Mouse (Mus musculus) heart, postnatal 4 days (tissue): Measurements from ENCODE around the gene Tbca. TPM values are rescaled to one million over a fixed set of nuclear protein-coding genes. Genes with fewer than 3 reads are reported as not detected.

Source experiments
- DNase-seq: peaks from one replicate; pipeline ENCODE4 v3.0.0; 2021
- total RNA-seq, 2 experiments: library from RNA; stranded (reverse); gene quantifications; 2 replicates each; pipeline ENCODE4 v1.2.3; 2021

Gene Tbca
- total RNA-seq, 2 experiments from 2014 or later: 205 to 216 TPM

- DNase-seq: no peak
Measured at GRCm38 (mm10) chr13:94847870-94848269, 59.2 kb downstream of the Tbca start.

GRCm38 (mm10) chr13:94849351-94849750 lies 60.6 kb downstream of the Tbca start:
- no peak for DNase-seq

GRCm38 (mm10) chr13:94858016-94858575 lies 69.4 kb downstream of the Tbca start:
- DNase-seq: no peak

DNA sequence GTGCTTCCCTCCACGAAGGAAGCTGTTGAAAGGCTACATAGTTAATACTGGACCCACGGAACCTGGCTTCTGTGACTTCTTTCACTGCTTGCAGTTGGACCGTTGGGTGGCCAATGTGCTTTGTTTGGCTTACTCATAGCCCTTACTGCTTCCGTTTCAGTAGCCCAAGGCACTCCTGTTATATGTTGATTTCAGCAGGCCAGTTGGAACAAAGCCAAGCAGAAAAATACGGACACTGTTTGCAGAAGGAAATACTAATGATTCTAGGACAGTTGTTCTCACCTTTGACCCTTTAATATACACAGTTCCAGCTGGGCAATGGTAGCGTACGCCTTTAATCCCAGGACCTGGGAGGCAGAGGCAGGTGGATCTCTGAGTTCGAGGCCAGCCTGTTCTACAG lies 70.5 kb downstream of the Tbca start:
- DNase-seq: no peak

DNA sequence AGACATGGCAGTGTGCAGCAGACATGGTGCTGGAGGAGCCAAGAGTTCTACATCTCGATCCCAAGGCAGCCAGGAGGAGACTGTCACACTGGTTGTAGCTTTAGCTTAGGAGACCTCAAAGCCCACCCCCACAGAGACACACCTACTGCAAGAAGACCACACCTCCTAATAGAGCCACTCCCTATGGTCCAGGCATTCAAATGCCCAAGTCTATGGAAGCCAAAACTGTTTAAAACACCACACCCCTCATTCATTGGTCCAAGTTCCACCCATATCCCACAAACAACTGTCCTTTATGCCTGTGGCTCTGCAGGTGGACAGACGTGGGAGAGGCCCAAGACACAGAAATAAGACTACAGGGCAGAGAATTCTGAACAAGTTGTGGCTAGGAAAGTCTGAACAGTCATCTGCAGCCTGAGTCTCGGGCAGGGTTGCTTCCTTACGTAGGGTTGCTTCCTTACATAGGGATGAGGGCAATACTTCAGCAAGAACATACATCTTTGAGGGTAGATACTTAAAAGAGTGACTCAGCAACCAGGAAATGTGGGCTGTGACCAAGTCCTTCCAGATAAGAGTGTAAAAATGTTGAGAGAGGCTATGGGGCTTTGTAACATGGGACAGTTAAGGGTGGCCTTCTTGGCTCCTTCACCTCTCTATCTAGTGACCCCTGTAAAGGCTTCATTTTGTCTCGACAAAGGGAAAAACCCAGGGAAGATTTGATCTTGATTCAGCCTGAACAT lies 74.0 kb downstream of the Tbca start:
- no peak for DNase-seq

GRCm38 (mm10) chr13:94866906-94867305 lies 78.2 kb downstream of the Tbca start:
- no peak for DNase-seq

DNA sequence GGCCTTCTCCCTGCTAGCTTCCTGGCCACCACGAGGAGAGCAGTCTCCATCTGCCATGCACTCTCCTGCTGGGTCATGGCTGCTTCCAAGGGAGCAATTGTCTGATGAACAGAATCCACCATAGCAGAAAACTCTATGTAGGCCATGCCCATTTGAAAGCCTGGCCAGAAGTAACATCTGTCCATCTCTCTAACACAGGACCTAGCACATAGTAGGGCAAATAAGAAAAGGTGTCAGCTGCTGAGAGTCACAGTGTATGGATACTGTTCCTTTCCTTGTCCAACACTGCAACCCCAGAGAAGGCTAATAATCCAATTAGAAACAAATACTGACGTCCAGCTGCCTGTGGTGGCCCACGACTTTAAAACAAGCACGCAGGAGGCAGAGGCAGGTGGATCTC lies 79.1 kb downstream of the Tbca start:
- DNase-seq: no peak

GRCm38 (mm10) chr13:94868478-94868950 lies 79.8 kb downstream of the Tbca start:
- DNase-seq: peak; percentile 75

- DNase-seq: no peak
Measured at GRCm38 (mm10) chr13:94869541-94869940, 80.8 kb downstream of the Tbca start.

GRCm38 (mm10) chr13:94870071-94870460 lies 81.4 kb downstream of the Tbca start:
- no peak for DNase-seq

DNA sequence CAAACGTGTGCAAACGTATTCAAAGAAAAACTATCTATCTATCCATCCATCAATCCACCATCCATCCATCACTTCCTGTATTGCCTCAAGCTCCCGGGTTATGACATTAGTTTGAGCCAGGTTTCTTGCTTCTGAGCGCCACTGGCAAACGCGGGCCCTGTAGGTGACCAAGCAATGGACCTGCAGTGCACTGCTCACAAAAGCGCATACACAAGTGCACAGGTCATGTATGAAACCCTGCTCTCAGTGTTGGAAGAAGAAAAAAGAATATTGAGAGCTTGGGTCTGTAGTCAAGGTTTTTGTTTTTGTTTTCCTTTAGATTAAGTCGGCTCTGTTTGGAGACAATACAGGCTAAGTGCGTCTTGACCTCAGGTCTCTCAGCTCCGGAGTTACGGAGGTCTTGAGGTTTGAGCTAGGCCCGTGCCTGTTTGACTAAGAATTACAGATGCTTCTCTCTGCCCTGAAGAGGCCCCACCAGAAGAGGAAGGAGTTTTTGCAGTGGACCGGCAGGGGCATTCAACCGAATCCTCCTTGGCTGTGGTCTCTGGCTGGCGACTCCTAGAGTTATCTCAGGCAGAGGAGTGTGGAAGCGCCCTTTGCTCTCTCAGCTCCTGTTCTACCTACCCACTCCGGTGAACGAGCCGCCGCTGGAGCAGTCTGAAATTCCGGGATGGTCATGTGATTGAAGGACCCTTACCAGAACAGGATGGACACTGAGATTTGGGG lies 81.9 kb downstream of the Tbca start:
- no peak for DNase-seq

DNA sequence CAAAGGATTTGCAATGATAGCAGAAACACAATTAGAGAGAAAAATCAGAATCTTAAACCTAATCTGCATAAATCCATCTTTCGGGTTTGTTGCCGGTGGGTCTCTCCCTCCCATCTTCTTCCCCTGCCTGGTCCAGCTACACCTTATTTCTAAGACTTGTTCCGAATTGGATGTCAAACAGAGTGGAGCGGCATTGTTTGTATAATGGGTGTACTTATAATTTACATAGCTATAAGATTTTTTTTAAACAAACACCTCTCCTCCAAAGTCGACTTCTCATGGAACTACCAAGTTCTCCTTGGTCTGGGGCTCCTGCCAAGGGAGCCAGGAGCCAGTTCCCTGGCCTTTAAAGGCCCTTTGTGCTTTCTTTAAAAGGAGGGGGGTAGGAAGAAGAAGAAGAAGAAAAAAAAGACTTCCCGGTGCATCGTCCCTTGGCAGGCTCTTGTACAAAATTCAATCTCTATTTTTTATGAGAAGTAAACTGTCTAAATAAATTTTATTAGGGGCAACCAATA lies 83.2 kb downstream of the Tbca start:
- no peak for DNase-seq

- no peak for DNase-seq
Measured at GRCm38 (mm10) chr13:94872439-94872838, 83.7 kb downstream of the Tbca start.

DNA sequence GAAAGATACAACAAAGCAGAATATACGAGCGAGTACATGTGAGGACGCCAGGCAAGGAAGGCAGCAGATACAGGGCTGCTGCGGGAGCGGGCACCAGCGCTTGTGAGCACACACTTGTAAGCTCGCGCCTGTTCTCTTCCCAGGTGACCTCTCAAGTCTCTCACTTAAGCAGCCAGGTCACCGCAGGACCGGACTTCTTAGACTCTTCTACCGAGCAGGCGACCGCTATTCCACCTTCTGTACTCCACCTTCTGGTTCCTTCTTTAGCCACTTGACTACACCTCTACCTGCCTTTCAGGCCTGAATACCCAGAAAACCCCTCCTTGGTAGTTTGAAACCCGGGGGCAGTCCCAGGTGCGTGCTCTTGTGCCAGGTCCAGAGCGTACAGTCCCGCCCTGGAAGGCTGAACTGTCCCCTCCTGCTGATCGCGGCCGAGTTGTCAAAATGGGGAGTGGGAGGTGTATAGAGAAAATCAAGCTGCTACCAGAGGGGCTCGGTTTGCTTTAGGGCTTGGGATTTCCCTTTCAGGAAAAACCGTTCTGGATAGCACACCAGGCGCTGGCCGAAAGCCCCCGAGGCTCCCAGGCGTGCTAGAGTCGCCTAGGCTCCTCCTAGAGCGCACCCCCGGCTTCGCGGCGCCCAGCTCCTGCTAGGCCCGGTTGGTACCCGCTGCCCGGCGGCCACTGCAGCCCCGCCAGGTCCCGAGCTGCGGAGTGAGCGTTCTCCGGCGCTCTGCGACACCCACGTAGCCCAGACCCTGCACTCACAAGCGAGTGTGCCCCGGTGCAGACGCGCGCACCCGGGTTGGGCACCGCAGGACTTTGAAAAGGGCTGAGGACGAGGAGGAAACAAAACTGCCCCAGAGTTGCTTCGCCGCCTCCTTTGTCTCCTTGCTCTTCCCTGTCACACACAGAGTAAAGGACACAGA lies 84.7 kb downstream of the Tbca start:
- no peak for DNase-seq

GRCm38 (mm10) chr13:94874039-94874425 lies 85.3 kb downstream of the Tbca start:
- DNase-seq: no peak

DNA sequence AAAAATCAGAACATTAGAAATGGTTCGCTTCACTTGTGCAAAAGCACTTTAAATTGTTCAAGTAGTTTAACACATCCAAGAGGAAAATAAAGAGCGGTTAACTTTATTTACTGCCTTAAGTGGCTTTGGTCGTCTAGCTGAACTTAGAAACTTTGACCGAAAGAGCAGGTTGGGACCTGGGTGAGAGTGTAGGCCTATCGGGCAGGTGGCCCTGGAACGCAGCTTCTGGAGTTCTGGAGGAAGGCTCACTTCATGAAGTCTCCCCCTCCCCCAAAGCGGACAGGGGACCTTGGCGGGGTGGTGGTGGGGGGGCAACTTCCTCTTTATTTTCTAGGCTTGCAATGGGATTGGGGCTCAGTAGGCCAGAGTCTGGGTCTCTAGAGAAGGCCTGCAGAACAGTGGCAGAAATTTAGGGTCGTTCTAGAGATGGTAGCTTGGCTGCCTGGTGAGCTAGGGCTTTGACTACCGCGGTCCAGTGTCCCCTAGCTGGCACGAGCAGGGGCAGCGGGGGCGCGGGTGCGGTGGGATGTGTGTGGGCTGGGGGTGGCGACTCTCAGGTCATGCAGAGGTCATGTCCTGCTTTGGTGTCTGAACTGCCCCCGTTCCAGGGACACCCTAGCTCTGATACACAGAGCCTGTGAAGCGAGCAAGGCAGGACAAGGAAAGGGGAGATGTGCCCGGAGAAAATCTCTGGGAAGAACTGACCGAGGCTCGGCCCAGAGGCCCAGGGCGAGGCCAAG lies 86.1 kb downstream of the Tbca start:
- DNase-seq: no peak

GRCm38 (mm10) chr13:94875396-94875880 lies 86.7 kb downstream of the Tbca start, which contains the start of gene Otp:
Gene Otp (plus strand): TSS chr13:94875602.
- DNase-seq: no peak

DNA sequence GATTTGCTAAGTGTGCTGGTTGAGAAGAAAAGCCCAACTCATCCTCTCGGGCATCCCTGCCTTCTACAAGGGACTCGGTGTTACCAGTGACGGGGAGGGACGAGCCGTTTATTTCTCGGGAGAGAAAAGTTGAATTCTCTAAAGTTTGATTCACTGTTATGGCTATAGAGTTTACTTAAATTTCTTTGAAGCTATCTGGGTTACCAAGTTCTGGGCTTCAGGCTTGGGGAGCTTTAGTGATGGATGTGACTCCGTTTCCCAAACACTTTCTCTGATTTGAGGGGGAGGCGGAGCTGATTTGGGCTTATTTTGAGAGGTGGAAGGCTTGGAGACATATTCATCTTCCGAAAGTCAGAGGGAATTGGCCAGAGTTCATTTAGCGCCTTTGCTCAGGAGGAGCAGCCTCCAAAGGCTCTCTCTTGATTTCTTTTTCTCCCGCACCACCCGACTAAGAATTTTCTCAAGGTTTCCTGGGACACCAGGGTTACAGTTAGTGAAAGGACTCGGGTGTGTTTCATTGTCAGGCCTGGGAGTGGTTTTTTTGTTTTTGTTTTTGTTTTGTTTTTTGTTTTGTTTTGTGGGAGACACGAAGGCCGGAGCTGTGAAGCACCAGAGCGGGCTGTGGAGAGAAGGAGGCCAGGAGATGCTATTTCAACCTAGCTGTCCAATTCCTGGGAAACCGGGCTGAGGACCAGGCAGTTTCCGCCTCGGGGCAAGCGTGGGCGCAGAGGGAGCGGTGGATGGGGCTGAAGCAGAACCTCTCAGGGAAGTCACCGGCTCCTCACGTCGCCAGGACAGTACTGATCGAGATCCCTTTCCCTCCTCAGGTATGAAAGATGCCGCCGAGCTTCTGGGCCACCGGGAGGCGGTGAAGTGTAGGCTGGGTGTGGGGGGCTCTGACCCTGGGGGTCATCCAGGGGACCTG lies 87.8 kb downstream of the Tbca start:
- no peak for DNase-seq

GRCm38 (mm10) chr13:94877211-94877590 lies 88.5 kb downstream of the Tbca start:
- no peak for DNase-seq
